Mouse (Mus musculus): ENCODE measurements at regions not wholly inside any gene's neighbourhood (a gene's known extent, or its start where the extent isn't known, plus 50 kb on each side); places are given as distances from the start of the nearest gene placed in this dataset.

- no peak for DNase-seq
Measured at GRCm38 (mm10) chr6:127349479-127350110, 97.0 kb upstream of the Parp11 start.

GRCm38 (mm10) chr6:127351691-127352090 lies 94.9 kb upstream of the Parp11 start:
- no peak for DNase-seq

- no peak for DNase-seq
Measured at GRCm38 (mm10) chr6:127355112-127355511, 91.5 kb upstream of the Parp11 start.

- DNase-seq = no peak
Measured at GRCm38 (mm10) chr6:127356442-127356841, 90.2 kb upstream of the Parp11 start.

GRCm38 (mm10) chr6:127358805-127359204 lies 87.8 kb upstream of the Parp11 start:
- no peak for DNase-seq

- peak; percentile 89 for DNase-seq
Measured at GRCm38 (mm10) chr6:127359391-127359874, 87.2 kb upstream of the Parp11 start.

GRCm38 (mm10) chr6:127362166-127362565 lies 84.5 kb upstream of the Parp11 start:
- no peak for DNase-seq

GRCm38 (mm10) chr6:127362966-127363752 lies 83.5 kb upstream of the Parp11 start:
- DNase-seq = no peak

GRCm38 (mm10) chr6:127363871-127364590 lies 82.6 kb upstream of the Parp11 start:
- DNase-seq = no peak

- DNase-seq = no peak
Measured at GRCm38 (mm10) chr6:127364591-127365187, 82.0 kb upstream of the Parp11 start.

GRCm38 (mm10) chr6:127365246-127365645 lies 81.4 kb upstream of the Parp11 start:
- no peak for DNase-seq

- DNase-seq = no peak
Measured at GRCm38 (mm10) chr6:127365651-127366050, 81.0 kb upstream of the Parp11 start.

- DNase-seq = no peak
Measured at GRCm38 (mm10) chr6:127373052-127373451, 73.6 kb upstream of the Parp11 start.

GRCm38 (mm10) chr6:127373797-127374463 lies 72.7 kb upstream of the Parp11 start:
- no peak for DNase-seq

GRCm38 (mm10) chr6:127374464-127375143 lies 72.0 kb upstream of the Parp11 start:
- peak; percentile 60 for DNase-seq

- no peak for DNase-seq
Measured at GRCm38 (mm10) chr6:127375144-127375529, 71.5 kb upstream of the Parp11 start.

GRCm38 (mm10) chr6:127375711-127376199 lies 70.9 kb upstream of the Parp11 start:
- no peak for DNase-seq

GRCm38 (mm10) chr6:127378701-127379100 lies 67.9 kb upstream of the Parp11 start:
- DNase-seq = no peak

GRCm38 (mm10) chr6:127379511-127379910 lies 67.1 kb upstream of the Parp11 start:
- peak; percentile 67 for DNase-seq

GRCm38 (mm10) chr6:127381148-127381888 lies 65.3 kb upstream of the Parp11 start:
- DNase-seq = no peak
